Mouse (Mus musculus) yolk sac, embryonic 10.5 days (tissue): ENCODE results near the gene Gm26602.

Experiments
- DNase-seq: peaks from one replicate; pipeline ENCODE4 v3.0.0-alpha.2; 2017; ENCODE audit warnings: low spot score

Gene Gm26602

GRCm38 (mm10) chr10:79959847-79960601 is 49.4 kb downstream of the Gm26602 start, which contains the start of gene Wdr18:
Wdr18 (plus strand) TSS chr10:79960152.
- peak; percentile 100 for DNase-seq
